17 mouse cellular contexts compared by ENCODE assay signal in the genomic region with DNA sequence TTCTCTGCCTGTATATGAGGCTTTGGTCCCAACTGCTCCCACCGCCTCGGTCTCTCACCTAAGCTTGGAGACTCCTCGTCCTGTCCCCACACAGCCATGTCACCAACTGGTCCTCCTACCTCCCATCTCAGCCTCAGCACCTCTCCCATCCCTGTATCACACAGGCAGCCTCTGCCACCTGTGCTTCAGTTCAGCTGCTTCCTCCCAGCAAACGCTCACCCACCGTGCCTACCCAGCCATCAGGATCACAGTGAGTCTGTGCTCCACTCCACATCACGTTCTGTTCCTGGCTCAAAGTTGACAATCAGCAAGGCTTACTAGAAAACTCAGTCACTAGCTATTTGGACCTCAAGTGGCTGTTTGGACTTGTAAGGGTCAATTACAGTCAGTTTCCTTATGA.
"Had no signal": no experiment of that assay in that cellular context is flagged by ENCODE, and none has a peak within 500 bp of the region (broad histone marks: within the 10 kb centered on the region; RNA-seq: fewer than 3 reads in every experiment).

No protein-coding gene starts in this region.

- H3K4me2 ChIP-seq: limb, embryonic 12.5 days; limb, embryonic 15.5 days; liver, embryonic 11.5 days; midbrain, embryonic 11.5 days; neural tube, embryonic 12.5 days; neural tube, embryonic 15.5 days had no signal

- H3K4me3 ChIP-seq: left cerebral cortex, adult 2 months; limb, embryonic 12.5 days; limb, embryonic 15.5 days; neural tube, embryonic 12.5 days; neural tube, embryonic 15.5 days had no signal

- H3K36me3 ChIP-seq: limb, embryonic 12.5 days; neural tube, embryonic 12.5 days; neural tube, embryonic 15.5 days had no signal

- H3K27ac ChIP-seq: kidney, postnatal 0 days; left cerebral cortex, adult 2 months; limb, embryonic 12.5 days; limb, embryonic 15.5 days; neural tube, embryonic 12.5 days; neural tube, embryonic 15.5 days had no signal

- H3K9me3 ChIP-seq: limb, embryonic 12.5 days; limb, embryonic 15.5 days; neural tube, embryonic 12.5 days; neural tube, embryonic 15.5 days had no signal

- H3K9ac ChIP-seq: limb, embryonic 12.5 days; limb, embryonic 15.5 days; neural tube, embryonic 12.5 days; neural tube, embryonic 15.5 days had no signal

- H3K27me3 ChIP-seq: limb, embryonic 12.5 days; limb, embryonic 15.5 days; neural tube, embryonic 12.5 days; neural tube, embryonic 15.5 days had no signal

- DNase-seq: kidney, adult 2 months; kidney, postnatal 36 days; layer of hippocampus, postnatal 36 days; left cerebral cortex, postnatal 4 days; lung, adult 2 months; lung, postnatal 14 days; lung, postnatal 4 days; midbrain, embryonic 14.5 days had no signal

- ATAC-seq: intestine, postnatal 0 days had no signal

- H3K4me1 ChIP-seq: limb, embryonic 12.5 days; neural tube, embryonic 12.5 days; neural tube, embryonic 15.5 days had no signal
